Mouse (Mus musculus) hindbrain, embryonic 13.5 days (tissue): ENCODE measurements around the gene Tmem222. TPM values are rescaled to one million over a fixed set of nuclear protein-coding genes. Genes with fewer than 3 reads are reported as not detected.

Source experiments
- ATAC-seq: fragments of 200-750 bp; cut with Nextera tagmentation; 2 replicates; pipeline ENCODE4 v1.8.0; 2017; ENCODE audit warnings: moderate TSS enrichment; ENCODE audit not compliant: low FRiP score
- H3K27ac ChIP-seq: fragments of 300-500 bp; sonication (generic); 2 replicates; pipeline ENCODE4 v1.5.1; 2015; ENCODE audit warnings: inconsistent platforms, mild to moderate bottlenecking, moderate library complexity
- H3K27me3 ChIP-seq: fragments of 300-500 bp; sonication (generic); 2 replicates; pipeline ENCODE4 v1.6.1; 2015; ENCODE audit warnings: mild to moderate bottlenecking, inconsistent platforms
- H3K36me3 ChIP-seq: fragments of 300-500 bp; sonication (generic); 2 replicates; pipeline ENCODE4 v1.6.1; 2015; ENCODE audit warnings: mild to moderate bottlenecking, inconsistent platforms
- H3K4me1 ChIP-seq: fragments of 300-500 bp; sonication (generic); replicated peaks from 2 replicates; pipeline ENCODE4 v1.6.1; 2015; ENCODE audit warnings: inconsistent platforms
- H3K4me2 ChIP-seq: fragments of 300-500 bp; sonication (generic); 2 replicates; pipeline ENCODE4 v1.6.1; 2015; ENCODE audit warnings: inconsistent platforms, mild to moderate bottlenecking, moderate library complexity
- H3K4me3 ChIP-seq: fragments of 300-500 bp; sonication (generic); 2 replicates; pipeline ENCODE4 v1.5.1; 2015; ENCODE audit warnings: mild to moderate bottlenecking, inconsistent platforms
- H3K9ac ChIP-seq: fragments of 300-500 bp; sonication (generic); 2 replicates; pipeline ENCODE4 v1.6.1; 2015; ENCODE audit warnings: mild to moderate bottlenecking, inconsistent platforms
- H3K9me3 ChIP-seq: fragments of 300-500 bp; sonication (generic); 2 replicates; pipeline ENCODE4 v1.6.1; 2016; ENCODE audit warnings: inconsistent platforms
- WGBS: fragments of 180-500 bp; shearing (Covaris S2); methylation state at CpG from one replicate; pipeline ENCODE4 v1.1.7; 2015; 5-methylcytosine and 5-hydroxymethylcytosine counted together
- polyA plus RNA-seq: library from polyadenylated mRNA; unstranded; fragments of >200 nt; fragmentation: Nextera tagmentation; extraction: Ambion mirVana; gene quantifications from 2 replicates; pipeline ENCODE4 v1.2.1, GENCODE M21; 2015

Tmem222 gene
- polyA plus RNA-seq, result 101 and 102 TPM in 2 replicates

DNA sequence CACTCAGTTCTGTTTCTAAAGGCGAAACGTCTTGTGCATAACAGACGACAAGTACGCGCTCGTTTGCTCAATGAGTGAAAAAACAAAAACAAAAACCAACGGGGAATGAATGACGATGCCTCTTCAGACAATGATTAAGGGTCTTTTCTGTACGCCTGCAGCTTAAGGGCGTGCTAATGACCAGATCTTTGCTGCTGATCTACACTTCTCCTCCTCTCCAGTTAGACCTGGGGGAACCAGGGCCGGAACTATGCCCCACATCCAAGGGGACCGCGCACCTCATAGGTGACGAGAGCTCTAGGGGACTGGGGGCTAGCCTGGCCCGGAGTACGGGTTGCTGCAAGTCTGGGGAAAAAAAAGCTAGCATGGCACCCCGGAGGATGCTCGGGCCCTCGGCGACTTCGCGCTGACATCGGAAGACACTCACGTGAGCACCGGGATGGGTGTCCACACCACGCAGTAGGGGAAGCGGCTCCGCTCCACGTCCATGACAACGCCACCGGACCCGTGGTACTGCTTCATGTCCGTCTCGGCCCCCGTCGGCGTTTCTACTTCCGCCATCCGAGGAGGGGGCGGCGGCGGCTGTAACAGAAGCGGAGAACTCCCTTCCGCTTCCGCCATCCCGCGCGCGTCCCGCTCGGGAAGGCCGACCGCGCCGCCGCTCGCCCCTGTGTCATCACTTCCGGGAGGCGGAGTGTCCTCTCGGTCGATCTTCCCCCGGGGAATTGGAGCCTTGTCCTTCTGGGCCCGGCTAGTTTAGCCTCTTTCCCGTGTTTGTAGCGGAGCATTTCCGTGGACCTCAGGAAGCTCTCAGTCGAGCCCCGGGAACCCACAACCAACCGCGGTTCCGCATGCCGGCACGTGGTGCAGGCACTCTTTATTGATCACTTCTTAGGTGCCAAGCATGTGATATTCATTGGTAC lies at the start of gene Tmem222:
Gene Tmem222 (minus strand): TSS at position 689 of the 923 bp plus-strand sequence.
- under 1% methylated on average over 73 of the region's 73 CpGs for whole genome bisulfite sequencing
- H3K4me3 ChIP-seq, result peak within 1 kb of the TSS; percentile 87
- H3K9me3 ChIP-seq, result no peaks in the 10 kb centered on the region
- ATAC-seq, result peak; percentile 91
- peak within 1 kb of the TSS; percentile 96 for H3K27ac ChIP-seq
- H3K27me3 ChIP-seq, result no peaks in the 10 kb centered on the region
- H3K4me1 ChIP-seq, result peaks cover 39% of the 10 kb centered on the region
- peak within 1 kb of the TSS; percentile 85 for H3K4me2 ChIP-seq
- peak within 1 kb of the TSS; percentile 93 for H3K9ac ChIP-seq
- H3K36me3 ChIP-seq, result 0 out of 2 replicates have a peak, but pooled peaks cover 4% of the 10 kb centered on the region

DNA sequence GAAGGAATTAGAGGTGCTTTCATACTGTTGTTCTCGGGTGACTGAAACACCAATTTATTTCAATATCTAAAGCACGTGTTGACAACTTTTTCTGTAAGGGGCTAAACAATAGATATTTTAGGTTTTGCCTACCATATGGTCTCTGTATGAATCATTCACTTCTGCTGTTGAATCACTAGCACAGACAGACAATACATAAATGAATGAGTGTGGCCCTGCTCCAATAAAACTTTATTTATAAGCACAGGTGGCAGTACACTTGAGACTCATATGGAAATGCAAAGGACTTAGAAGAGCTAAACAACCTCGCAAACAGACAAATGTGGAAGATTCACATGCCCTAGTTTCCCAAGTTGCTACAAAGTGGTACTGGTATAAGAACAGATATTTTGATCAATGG lies 42.1 kb upstream of the Tmem222 start:
- no peak overlapping the region for H3K27ac ChIP-seq
- H3K4me3 ChIP-seq, result no peak overlapping the region
- no peak for ATAC-seq
- H3K36me3 ChIP-seq, result peaks cover 41% of the 10 kb centered on the region
- no peak overlapping the region for H3K4me2 ChIP-seq
- 87% methylated on average over 3 of the region's 3 CpGs for WGBS
- H3K4me1 ChIP-seq, result no peaks in the 10 kb centered on the region
- no peak overlapping the region for H3K9ac ChIP-seq
- no peaks in the 10 kb centered on the region for H3K27me3 ChIP-seq
- H3K9me3 ChIP-seq, result no peaks in the 10 kb centered on the region

GRCm38 (mm10) chr4:133315991-133316390 lies 38.4 kb upstream of the Tmem222 start:
- WGBS, result 92% methylated on average over 5 of the region's 5 CpGs
- no peak overlapping the region for H3K9ac ChIP-seq
- H3K4me1 ChIP-seq, result no peaks in the 10 kb centered on the region
- peaks cover 27% of the 10 kb centered on the region for H3K36me3 ChIP-seq
- no peak overlapping the region for H3K27ac ChIP-seq
- ATAC-seq, result no peak
- H3K4me3 ChIP-seq, result no peak overlapping the region
- no peak overlapping the region for H3K4me2 ChIP-seq
- no peaks in the 10 kb centered on the region for H3K9me3 ChIP-seq
- no peaks in the 10 kb centered on the region for H3K27me3 ChIP-seq

- no peaks in the 10 kb centered on the region for H3K27me3 ChIP-seq
- H3K4me1 ChIP-seq, result no peaks in the 10 kb centered on the region
- no peaks in the 10 kb centered on the region for H3K9me3 ChIP-seq
- no peak overlapping the region for H3K27ac ChIP-seq
- H3K4me2 ChIP-seq, result no peak overlapping the region
- no peak for ATAC-seq
- H3K36me3 ChIP-seq, result peaks cover 20% of the 10 kb centered on the region
- H3K4me3 ChIP-seq, result no peak overlapping the region
- no peak overlapping the region for H3K9ac ChIP-seq
- WGBS, result 88% methylated on average over 8 of the region's 8 CpGs
Measured at GRCm38 (mm10) chr4:133314896-133315295, 37.3 kb upstream of the Tmem222 start.

GRCm38 (mm10) chr4:133309948-133310347 lies 32.4 kb upstream of the Tmem222 start:
- Histone ChIP-seq H3K27me3 (no peaks in the 10 kb centered on the region), H3K9ac (no peak overlapping the region), H3K36me3 (peaks cover 26% of the 10 kb centered on the region), H3K27ac (no peak overlapping the region), H3K9me3 (no peaks in the 10 kb centered on the region), H3K4me1 (no peaks in the 10 kb centered on the region), H3K4me3 (no peak overlapping the region), H3K4me2 (no peak overlapping the region)
- 0% methylated on average over 3 of the region's 3 CpGs for WGBS
- ATAC-seq, result no peak

DNA sequence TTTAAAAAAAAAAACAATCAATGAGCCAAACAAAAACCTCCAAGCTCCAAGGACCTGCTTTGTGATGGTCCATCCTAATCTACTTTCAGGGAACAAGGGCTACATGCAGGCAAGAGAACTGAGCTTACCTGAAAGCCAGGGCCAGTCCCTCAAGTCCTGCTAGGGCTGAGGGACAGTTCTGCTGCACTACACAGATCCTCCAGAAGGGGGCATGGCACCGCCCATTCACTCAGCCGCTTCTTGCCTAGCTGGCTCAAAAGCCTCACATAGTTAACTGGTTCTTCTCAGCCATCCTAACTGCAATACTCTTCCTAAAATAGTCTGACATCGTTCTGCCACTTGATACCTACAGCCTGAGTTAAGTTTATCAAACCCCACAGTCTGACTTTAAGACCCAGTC lies 29.7 kb upstream of the Tmem222 start:
- Histone ChIP-seq H3K9ac (peak overlapping the region; percentile 2; the same call in 1 of the 2 replicates), H3K4me1 (no peaks in the 10 kb centered on the region), H3K27me3 (no peaks in the 10 kb centered on the region), H3K9me3 (no peaks in the 10 kb centered on the region), H3K27ac (no peak overlapping the region), H3K4me3 (no peak overlapping the region), H3K4me2 (no peak overlapping the region), H3K36me3 (peaks cover 40% of the 10 kb centered on the region)
- WGBS, result 44% methylated on average over 3 of the region's 3 CpGs
- ATAC-seq, result no peak

DNA sequence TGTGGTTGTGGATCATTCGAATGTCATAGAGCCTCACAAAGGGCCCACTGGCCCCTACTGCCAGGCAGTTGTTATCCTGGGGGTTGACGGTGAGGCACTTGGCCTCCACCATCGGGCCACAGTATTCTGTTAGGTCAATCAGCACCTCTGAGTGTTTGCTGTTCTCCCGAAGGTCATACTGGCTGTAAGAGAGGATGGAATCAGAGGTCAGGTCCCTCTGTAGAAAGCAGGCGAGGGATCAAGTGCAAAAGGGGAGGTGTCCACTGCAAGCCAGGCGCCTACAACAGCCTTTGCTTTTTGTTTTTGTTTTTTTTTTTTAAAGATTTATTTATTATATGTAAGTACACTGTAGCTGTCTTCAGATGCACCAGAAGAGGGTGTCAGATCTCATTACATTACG lies 28.2 kb upstream of the Tmem222 start:
- no peaks in the 10 kb centered on the region for H3K27me3 ChIP-seq
- H3K4me1 ChIP-seq, result peaks cover 3% of the 10 kb centered on the region; the same call in 1 of the 2 replicates
- H3K9me3 ChIP-seq, result no peaks in the 10 kb centered on the region
- no peak overlapping the region for H3K4me2 ChIP-seq
- H3K27ac ChIP-seq, result no peak overlapping the region
- H3K36me3 ChIP-seq, result peaks cover 48% of the 10 kb centered on the region
- no peak for ATAC-seq
- H3K9ac ChIP-seq, result no peak overlapping the region
- no peak overlapping the region for H3K4me3 ChIP-seq
- 92% methylated on average over 7 of the region's 7 CpGs for WGBS

GRCm38 (mm10) chr4:133304770-133305169 lies 27.2 kb upstream of the Tmem222 start:
- H3K27ac ChIP-seq, result no peak overlapping the region
- H3K36me3 ChIP-seq, result peaks cover 58% of the 10 kb centered on the region
- no peaks in the 10 kb centered on the region for H3K27me3 ChIP-seq
- WGBS, result 92% methylated on average over 7 of the region's 7 CpGs
- H3K4me2 ChIP-seq, result no peak overlapping the region
- H3K9ac ChIP-seq, result no peak overlapping the region
- no peak for ATAC-seq
- no peaks in the 10 kb centered on the region for H3K9me3 ChIP-seq
- H3K4me3 ChIP-seq, result no peak overlapping the region
- H3K4me1 ChIP-seq, result peaks cover 12% of the 10 kb centered on the region

DNA sequence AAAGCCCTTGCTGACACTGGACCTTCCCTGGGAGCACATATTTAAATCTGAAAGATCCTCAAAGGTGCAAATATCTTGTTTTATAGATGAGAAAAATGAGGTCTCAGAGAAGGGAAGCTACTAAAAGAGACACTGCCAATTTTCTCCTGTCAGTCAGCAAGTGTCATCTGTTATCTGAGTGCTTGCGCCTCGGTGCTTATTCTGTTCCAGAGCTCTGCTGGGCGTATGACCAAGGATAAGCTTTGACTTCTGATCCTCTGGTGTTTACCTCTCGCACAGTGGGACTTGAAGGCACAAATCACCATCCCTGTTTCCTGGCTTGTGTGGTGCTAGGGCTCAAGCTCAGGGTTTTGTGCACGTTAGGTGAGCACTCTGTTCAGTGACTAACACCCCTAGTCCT lies 25.1 kb upstream of the Tmem222 start:
- no peak for ATAC-seq
- Histone ChIP-seq H3K9me3 (no peaks in the 10 kb centered on the region), H3K4me1 (peaks cover 33% of the 10 kb centered on the region), H3K36me3 (peaks cover 50% of the 10 kb centered on the region), H3K9ac (0 out of 2 replicates have a peak overlapping the region, but pooled peaks have one; percentile 3), H3K4me3 (no peak overlapping the region), H3K4me2 (no peak overlapping the region), H3K27ac (no peak overlapping the region), H3K27me3 (no peaks in the 10 kb centered on the region)
- 90% methylated on average over 5 of the region's 5 CpGs for WGBS

GRCm38 (mm10) chr4:133301802-133302201 lies 24.2 kb upstream of the Tmem222 start:
- peak overlapping the region; percentile 60 for H3K27ac ChIP-seq

GRCm38 (mm10) chr4:133300421-133300820 lies 22.8 kb upstream of the Tmem222 start:
- no peaks in the 10 kb centered on the region for H3K27me3 ChIP-seq
- H3K27ac ChIP-seq, result peak overlapping the region; percentile 83
- no peak for ATAC-seq

More at GRCm38 (mm10) chr4:133301802-133302201, 24.2 kb upstream of the Tmem222 start:
- H3K9ac ChIP-seq, result no peak overlapping the region
- ATAC-seq, result no peak
- H3K4me3 ChIP-seq, result no peak overlapping the region
- no peak overlapping the region for H3K4me2 ChIP-seq
- peaks cover 52% of the 10 kb centered on the region for H3K36me3 ChIP-seq
- H3K27me3 ChIP-seq, result no peaks in the 10 kb centered on the region
- H3K9me3 ChIP-seq, result no peaks in the 10 kb centered on the region
- WGBS, result 22% methylated on average over 4 of the region's 4 CpGs
- peaks cover 39% of the 10 kb centered on the region for H3K4me1 ChIP-seq

GRCm38 (mm10) chr4:133299701-133300100 lies 22.1 kb upstream of the Tmem222 start:
- no peak for ATAC-seq
- Histone ChIP-seq H3K4me2 (no peak overlapping the region), H3K36me3 (peaks cover 65% of the 10 kb centered on the region), H3K9me3 (no peaks in the 10 kb centered on the region), H3K4me3 (no peak overlapping the region), H3K9ac (peak overlapping the region; percentile 59), H3K27ac (peak overlapping the region; percentile 83), H3K27me3 (peaks cover 6% of the 10 kb centered on the region), H3K4me1 (peaks cover 39% of the 10 kb centered on the region)
- 50% methylated on average over 5 of the region's 5 CpGs for WGBS

More at GRCm38 (mm10) chr4:133300421-133300820, 22.8 kb upstream of the Tmem222 start:
- peak overlapping the region; percentile 36; the same call in 1 of the 2 replicates for H3K9ac ChIP-seq
- 90% methylated on average over 11 of the region's 11 CpGs for WGBS
- peaks cover 39% of the 10 kb centered on the region for H3K4me1 ChIP-seq
- H3K4me2 ChIP-seq, result no peak overlapping the region
- H3K9me3 ChIP-seq, result no peaks in the 10 kb centered on the region
- peaks cover 61% of the 10 kb centered on the region for H3K36me3 ChIP-seq
- no peak overlapping the region for H3K4me3 ChIP-seq
